Comparison of ENCODE assay signal across 13 mouse cellular contexts in genomic region chr7:27180837-27181695, GRCm38 (mm10). TPM values are rescaled to one million over a fixed set of nuclear protein-coding genes. Genes with fewer than 3 reads are reported as not detected.
DNase-seq lines count a peak whose midpoint lies in the region; ATAC-seq lines count a peak whose summit lies in the region.
"Had no signal": no experiment of that assay in that cellular context is flagged by ENCODE, and none has a peak within 500 bp of the region (broad histone marks: within the 10 kb centered on the region; RNA-seq: fewer than 3 reads in every experiment).

TSS of gene Gm21983 (minus strand) at chr7:27181086.
TSS of gene Mia (minus strand) at chr7:27181157.

- no peak within 1 kb of the TSS for H3K4me2 ChIP-seq in forebrain, embryonic 14.5 days (ENCODE audit: low read length)
- no peak within 1 kb of the TSS for H3K4me2 ChIP-seq in forebrain, embryonic 11.5 days (ENCODE audit: low read depth, low read length, severe bottlenecking)
- no peak within 1 kb of the TSS for H3K4me2 ChIP-seq in neural tube, embryonic 11.5 days (ENCODE audit: low read depth)

- 68% methylated on average over 14 of the region's 14 CpGs for WGBS in forebrain, embryonic 14.5 days
- 74% methylated on average over 14 of the region's 14 CpGs for WGBS in forebrain, embryonic 11.5 days
- 71% methylated on average over 14 of the region's 14 CpGs for WGBS in neural tube, embryonic 11.5 days

- no peak for ATAC-seq in forebrain, embryonic 14.5 days
- no peak for ATAC-seq in forebrain, embryonic 11.5 days (replicated peaks; ENCODE audit: low FRiP score)
- ATAC-seq in neural tube, embryonic 11.5 days (ENCODE audit: insufficient read depth, low FRiP score, low TSS enrichment), result no peak
- no peak for ATAC-seq in erythroblast, adult 5-6 weeks (replicated peaks; ENCODE audit: low FRiP score, poor library complexity, severe bottlenecking)

- peaks cover 27% of the 10 kb centered on the region for H3K36me3 ChIP-seq in forebrain, embryonic 14.5 days (ENCODE audit: control insufficient read depth, insufficient read depth, low read length)
- peaks cover 14% of the 10 kb centered on the region for H3K36me3 ChIP-seq in forebrain, embryonic 11.5 days (ENCODE audit: control insufficient read depth, insufficient read depth, low read length)
- peaks cover 15% of the 10 kb centered on the region for H3K36me3 ChIP-seq in neural tube, embryonic 11.5 days (ENCODE audit: control insufficient read depth, insufficient read depth, low read length)

- H3K9ac ChIP-seq in forebrain, embryonic 14.5 days (ENCODE audit: low read length), result no peak within 1 kb of the TSS
- no peak within 1 kb of the TSS for H3K9ac ChIP-seq in forebrain, embryonic 11.5 days (ENCODE audit: low read length)
- no peak within 1 kb of the TSS for H3K9ac ChIP-seq in neural tube, embryonic 11.5 days (ENCODE audit: low read length)

- H3K9me3 ChIP-seq in forebrain, embryonic 14.5 days (replicated peaks; ENCODE audit: control insufficient read depth, low read length), result no peaks in the 10 kb centered on the region
- no peaks in the 10 kb centered on the region for H3K9me3 ChIP-seq in forebrain, embryonic 11.5 days (ENCODE audit: control insufficient read depth, low read length)
- H3K9me3 ChIP-seq in neural tube, embryonic 11.5 days (ENCODE audit: control insufficient read depth, low read length), result no peaks in the 10 kb centered on the region
- H3K9me3 ChIP-seq: megakaryocyte, embryonic 14.5 days had no signal

- DNase-seq in forebrain, embryonic 14.5 days (ENCODE audit: low spot score), result no peak
- DNase-seq in forebrain, embryonic 11.5 days (ENCODE audit: low spot score), result no peak
- DNase-seq in neural tube, embryonic 11.5 days (ENCODE audit: low spot score), result peak; percentile 4
- no peak for DNase-seq in neural tube, embryonic 10.5 days (ENCODE audit: extremely low spot score, low spot score)
- peak; percentile 64 for DNase-seq in lung, postnatal 36 days
- no peak for DNase-seq in spleen, adult 12 weeks (ENCODE audit: low spot score)
- no peak for DNase-seq in ovary, adult 18-20 months (ENCODE audit: low spot score)
- DNase-seq: embryo, embryonic 11 days had no signal

- H3K4me3 ChIP-seq in forebrain, embryonic 14.5 days (ENCODE audit: low read depth, low read length), result no peak within 1 kb of the TSS
- no peak within 1 kb of the TSS for H3K4me3 ChIP-seq in forebrain, embryonic 11.5 days (ENCODE audit: low read depth, low read length)
- H3K4me3 ChIP-seq in neural tube, embryonic 11.5 days (ENCODE audit: low read depth, low read length), result no peak within 1 kb of the TSS
- H3K4me3 ChIP-seq: megakaryocyte, embryonic 14.5 days had no signal

- peak within 1 kb of the TSS; percentile 9; the same call in 1 of the 2 replicates for H3K27ac ChIP-seq in forebrain, embryonic 14.5 days (ENCODE audit: low read depth, low read length)
- H3K27ac ChIP-seq in forebrain, embryonic 11.5 days (ENCODE audit: low read depth, low read length), result no peak within 1 kb of the TSS
- no peak within 1 kb of the TSS for H3K27ac ChIP-seq in neural tube, embryonic 11.5 days (ENCODE audit: low read depth, low read length)

- H3K4me1 ChIP-seq in forebrain, embryonic 14.5 days (ENCODE audit: control insufficient read depth, insufficient read depth, low read length), result peaks cover 4% of the 10 kb centered on the region; the same call in 1 of the 2 replicates
- 0 out of 2 replicates have a peak, but pooled peaks cover 4% of the 10 kb centered on the region for H3K4me1 ChIP-seq in forebrain, embryonic 11.5 days (replicated peaks; ENCODE audit: control insufficient read depth, insufficient read depth, low read length)
- H3K4me1 ChIP-seq in neural tube, embryonic 11.5 days (ENCODE audit: control insufficient read depth, insufficient read depth, low read length), result peaks cover 5% of the 10 kb centered on the region

- no peaks in the 10 kb centered on the region for H3K27me3 ChIP-seq in forebrain, embryonic 14.5 days (replicated peaks; ENCODE audit: control insufficient read depth, insufficient read depth, low read length)
- H3K27me3 ChIP-seq in forebrain, embryonic 11.5 days (ENCODE audit: control insufficient read depth, insufficient read depth, low read length), result no peaks in the 10 kb centered on the region
- H3K27me3 ChIP-seq in neural tube, embryonic 11.5 days (ENCODE audit: control insufficient read depth, insufficient read depth, low read length), result no peaks in the 10 kb centered on the region
- H3K27me3 ChIP-seq: megakaryocyte, embryonic 14.5 days had no signal

RNA-seq across cellular contexts. Expression of gene Gm21983, which starts in this region (rescaled TPM):
- not detected in 2 replicates for polyA plus RNA-seq in forebrain, embryonic 14.5 days (2014; fragmentation: Nextera tagmentation; extraction: Ambion mirVana)
- polyA plus RNA-seq in forebrain, embryonic 11.5 days (2014; fragmentation: Nextera tagmentation; extraction: Ambion mirVana), result 0.98 TPM in 1 of 2 replicates, not detected in the other
- not detected in 2 replicates for polyA plus RNA-seq in neural tube, embryonic 11.5 days (2014; fragmentation: Nextera tagmentation; extraction: Ambion mirVana)
- total RNA-seq in erythroblast, adult 5-6 weeks (2015; ENCODE audit: low replicate concordance), result not detected in 2 replicates
- not detected in 2 replicates for total RNA-seq in erythroblast, adult 5-6 weeks (2017; ENCODE audit: low replicate concordance)
- total RNA-seq: adrenal gland, adult 2 months; heart, adult 18-20 months had no signal
- polyA plus RNA-seq: large intestine, adult 2 months had no signal

RNA-seq across cellular contexts. Expression of gene Mia, which starts in this region (rescaled TPM):
- 11.9 and 15.6 TPM in 2 replicates for polyA plus RNA-seq in forebrain, embryonic 14.5 days (2014; fragmentation: Nextera tagmentation; extraction: Ambion mirVana)
- 1.6 and 2.4 TPM in 2 replicates for polyA plus RNA-seq in forebrain, embryonic 11.5 days (2014; fragmentation: Nextera tagmentation; extraction: Ambion mirVana)
- polyA plus RNA-seq in neural tube, embryonic 11.5 days (2014; fragmentation: Nextera tagmentation; extraction: Ambion mirVana), result 0.60 and 1.3 TPM in 2 replicates
- total RNA-seq in erythroblast, adult 5-6 weeks (2015; ENCODE audit: low replicate concordance), result not detected in 2 replicates
- not detected in 2 replicates for total RNA-seq in erythroblast, adult 5-6 weeks (2017; ENCODE audit: low replicate concordance)
- total RNA-seq: adrenal gland, adult 2 months had no signal
- polyA plus RNA-seq: adrenal gland, adult 2 months had no signal

Comparison
In these comparisons a context has a peak if more than half of its experiments do, and no peak if none do; other contexts are left out.
1. DNase-seq: peak in neural tube, embryonic 11.5 days (single experiment) and lung, postnatal 36 days (single experiment); none in forebrain, embryonic 14.5 days (single experiment), forebrain, embryonic 11.5 days (single experiment), neural tube, embryonic 10.5 days (single experiment), spleen, adult 12 weeks (single experiment) and ovary, adult 18-20 months (single experiment).